Mouse (Mus musculus): ENCODE data around the gene Kif17.

GRCm38 (mm10) chr4:138293949-138294550 lies 43.8 kb downstream of the Kif17 start:
- TF ChIP-seq CTCF (IDR thresholded peaks at IDR 0.05; ENCODE audit: low read depth): no peak
- no peak for TF ChIP-seq EP300 (IDR thresholded peaks at IDR 0.05; ENCODE audit: low read depth)
